Mouse (Mus musculus): ENCODE measurements at regions not wholly inside any gene's neighbourhood (a gene's known extent, or its start where the extent isn't known, plus 50 kb on each side); places are given as distances from the start of the nearest gene placed in this dataset.

DNA sequence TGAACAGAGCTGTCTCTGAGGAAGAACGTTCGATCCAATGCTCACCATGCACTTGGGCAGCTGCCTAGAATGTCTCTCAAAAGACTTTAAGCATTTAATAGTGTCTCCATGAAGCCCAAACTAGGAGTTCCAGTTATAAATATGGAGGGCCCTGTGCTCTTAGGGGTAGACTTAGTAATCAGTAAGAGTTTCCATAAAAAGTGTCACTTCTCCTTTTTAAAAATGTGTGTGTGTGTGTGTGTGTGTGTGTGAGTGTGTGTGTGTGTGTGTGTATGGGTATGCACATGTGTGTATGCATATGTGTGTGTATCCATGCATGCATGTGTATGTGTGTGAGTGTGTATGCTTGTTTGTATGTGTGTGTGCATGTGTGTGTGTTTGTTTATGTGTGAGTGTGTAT lies 255.6 kb upstream of the Runx1 start:
- no peak for TF ChIP-seq CTCF (IDR thresholded peaks at IDR 0.05; ENCODE audit: borderline replicate concordance, control insufficient read depth, extremely low read depth, insufficient read depth, low read length, poor library complexity)
- no peak for TF ChIP-seq POLR2A (IDR thresholded peaks at IDR 0.05; ENCODE audit: control insufficient read depth, extremely low read depth, insufficient read depth, low read length, poor library complexity)
